Mouse (Mus musculus) forebrain, embryonic 14.5 days (tissue): ENCODE results near the gene Heatr3. TPM values are rescaled to one million over a fixed set of nuclear protein-coding genes. Genes with fewer than 3 reads are reported as not detected.

ENCODE experiments used
- ATAC-seq: fragments of 200-750 bp; cut with Nextera tagmentation; 2 replicates; pipeline ENCODE4 v1.8.0; 2017; ENCODE audit warnings: mild to moderate bottlenecking, moderate library complexity
- DNase-seq: peaks from one replicate; pipeline ENCODE4 v3.0.0-alpha.2; 2015; ENCODE audit warnings: low spot score
- H3K27ac ChIP-seq: fragments of 300-500 bp; sonication (generic); 2 replicates; pipeline ENCODE4 v1.5.1; 2014; ENCODE audit warnings: low read depth, mild to moderate bottlenecking, control low read depth, low read length, moderate library complexity
- H3K27me3 ChIP-seq: fragments of 300-500 bp; sonication (generic); replicated peaks from 2 replicates; pipeline ENCODE4 v1.6.1; 2014; ENCODE audit warnings: low read length, control low read depth, mixed read lengths; ENCODE audit not compliant: control insufficient read depth, insufficient read depth
- H3K36me3 ChIP-seq: fragments of 300-500 bp; sonication (generic); 2 replicates; pipeline ENCODE4 v1.6.1; 2014; ENCODE audit warnings: low read length, control low read depth; ENCODE audit not compliant: control insufficient read depth, insufficient read depth
- H3K4me1 ChIP-seq: fragments of 300-500 bp; sonication (generic); 2 replicates; pipeline ENCODE4 v1.6.1; 2014; ENCODE audit warnings: antibody characterized with exemption, low read length, control low read depth; ENCODE audit not compliant: control insufficient read depth, insufficient read depth
- H3K4me2 ChIP-seq: fragments of 300-500 bp; sonication (generic); 2 replicates; pipeline ENCODE4 v1.6.1; 2014; ENCODE audit warnings: mild to moderate bottlenecking, control low read depth, low read length
- H3K4me3 ChIP-seq: fragments of 300-500 bp; sonication (generic); 2 replicates; pipeline ENCODE4 v1.5.1; 2014; ENCODE audit warnings: low read depth, low read length, control low read depth
- H3K9ac ChIP-seq: fragments of 300-500 bp; sonication (generic); 2 replicates; pipeline ENCODE4 v1.6.1; 2014; ENCODE audit warnings: mild to moderate bottlenecking, low read length, control low read depth, moderate library complexity
- H3K9me3 ChIP-seq: fragments of 300-500 bp; sonication (generic); replicated peaks from 2 replicates; pipeline ENCODE4 v1.6.1; 2016; ENCODE audit warnings: low read length, control low read depth, mixed read lengths; ENCODE audit not compliant: control insufficient read depth
- whole genome bisulfite sequencing: fragments of 180-500 bp; shearing (Covaris S2); extraction: QIAGEN DNeasy Blood & Tissue Kit; methylation state at CpG from one replicate; pipeline ENCODE4 v1.1.7; 2014; 5-methylcytosine and 5-hydroxymethylcytosine counted together
- polyA plus RNA-seq: library from polyadenylated mRNA; unstranded; fragments of >200 nt; fragmentation: Nextera tagmentation; extraction: Ambion mirVana; gene quantifications from 2 replicates; pipeline ENCODE4 v1.2.1, GENCODE M21; 2014

Heatr3 gene
- polyA plus RNA-seq, 1 experiment from 2014 or later = 30.2 TPM

GRCm38 (mm10) chr8:88124850-88125249 lies 12.8 kb upstream of the Heatr3 start:
- peaks cover 53% of the 10 kb centered on the region for H3K36me3 ChIP-seq
- ATAC-seq = no peak
- 98% methylated on average over 2 of the region's 2 CpGs for WGBS

DNA sequence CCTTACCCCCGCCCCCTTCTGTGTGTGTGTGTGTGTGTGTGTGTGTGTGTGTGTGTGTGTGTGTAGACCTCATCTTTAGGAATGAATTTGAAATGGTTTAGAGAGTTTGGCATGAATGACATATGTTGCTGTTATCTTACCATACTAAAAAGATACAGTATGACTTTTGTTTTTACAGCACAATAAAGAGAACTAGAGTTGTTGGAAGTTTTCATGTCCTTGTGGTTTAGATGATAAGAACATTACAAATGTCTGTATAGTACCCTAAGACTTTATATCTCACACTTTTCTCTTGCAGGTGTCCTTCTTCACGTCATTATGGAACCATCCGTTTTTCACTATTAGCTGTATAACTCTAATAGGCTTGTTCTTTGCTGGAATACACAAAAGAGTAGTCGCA lies 8.3 kb upstream of the Heatr3 start:
- Histone ChIP-seq H3K4me1 (no peaks in the 10 kb centered on the region), H3K9ac (no peak overlapping the region), H3K27ac (no peak overlapping the region), H3K36me3 (peaks cover 79% of the 10 kb centered on the region), H3K4me3 (no peak overlapping the region), H3K4me2 (no peak overlapping the region), H3K27me3 (no peaks in the 10 kb centered on the region), H3K9me3 (no peaks in the 10 kb centered on the region)
- no peak for ATAC-seq
- no peak for DNase-seq
- 98% methylated on average over 4 of the region's 4 CpGs for WGBS

More at GRCm38 (mm10) chr8:88124850-88125249, 12.8 kb upstream of the Heatr3 start:
- no peaks in the 10 kb centered on the region for H3K4me1 ChIP-seq
- no peak overlapping the region for H3K4me2 ChIP-seq
- no peak overlapping the region for H3K4me3 ChIP-seq
- no peaks in the 10 kb centered on the region for H3K27me3 ChIP-seq
- no peak overlapping the region for H3K27ac ChIP-seq
- H3K9ac ChIP-seq = no peak overlapping the region
- DNase-seq = no peak
- no peaks in the 10 kb centered on the region for H3K9me3 ChIP-seq

- Histone ChIP-seq H3K4me1 (no peaks in the 10 kb centered on the region), H3K36me3 (peaks cover 78% of the 10 kb centered on the region)
Observed at GRCm38 (mm10) chr8:88130754-88131317, 6.8 kb upstream of the Heatr3 start.

DNA sequence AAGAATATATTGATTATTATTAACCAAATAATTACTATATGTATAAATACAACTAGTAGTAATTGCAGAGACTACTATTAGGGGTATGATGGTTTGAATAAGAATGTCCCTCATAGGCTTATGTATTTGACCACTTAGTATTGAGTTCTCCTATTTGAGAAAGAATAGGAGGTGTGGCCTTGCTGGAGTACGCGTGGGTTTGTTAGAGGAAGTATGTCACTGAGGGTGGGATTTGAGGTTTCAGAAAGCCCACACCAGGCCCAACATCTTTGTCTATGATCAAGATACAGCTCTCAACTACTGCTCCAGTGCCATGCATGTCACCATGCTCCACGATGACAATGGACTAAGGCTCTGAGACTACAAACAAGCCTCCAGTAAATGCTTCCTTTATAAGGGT lies 1.6 kb downstream of the Heatr3 start:
- WGBS = 89% methylated on average over 3 of the region's 3 CpGs
- Histone ChIP-seq H3K36me3 (peaks cover 46% of the 10 kb centered on the region), H3K4me2 (no peak overlapping the region)

More at GRCm38 (mm10) chr8:88130754-88131317, 6.8 kb upstream of the Heatr3 start:
- Histone ChIP-seq H3K27me3 (no peaks in the 10 kb centered on the region), H3K27ac (no peak overlapping the region), H3K9me3 (no peaks in the 10 kb centered on the region), H3K4me3 (no peak overlapping the region), H3K4me2 (no peak overlapping the region), H3K9ac (no peak overlapping the region)
- 40% methylated on average over 7 of the region's 7 CpGs for WGBS
- ATAC-seq (no peak), DNase-seq (no peak)

GRCm38 (mm10) chr8:88141629-88142028 lies 4.0 kb downstream of the Heatr3 start:
- no peak overlapping the region for H3K9ac ChIP-seq
- WGBS = 92% methylated on average over 3 of the region's 3 CpGs
- no peaks in the 10 kb centered on the region for H3K27me3 ChIP-seq
- H3K4me1 ChIP-seq = peaks cover 5% of the 10 kb centered on the region; the same call in 1 of the 2 replicates
- no peaks in the 10 kb centered on the region for H3K9me3 ChIP-seq
- H3K4me2 ChIP-seq = no peak overlapping the region
- no peak for ATAC-seq
- no peak for DNase-seq
- H3K4me3 ChIP-seq = no peak overlapping the region
- no peak overlapping the region for H3K27ac ChIP-seq
- peaks cover 38% of the 10 kb centered on the region for H3K36me3 ChIP-seq

More for the DNA sequence above, 1.6 kb downstream of the Heatr3 start:
- H3K9me3 ChIP-seq = no peaks in the 10 kb centered on the region
- ATAC-seq (no peak), DNase-seq (no peak)
- no peaks in the 10 kb centered on the region for H3K27me3 ChIP-seq
- H3K9ac ChIP-seq = no peak overlapping the region
- H3K27ac ChIP-seq = no peak overlapping the region
- H3K4me3 ChIP-seq = no peak overlapping the region
- H3K4me1 ChIP-seq = peaks cover 5% of the 10 kb centered on the region; the same call in 1 of the 2 replicates

GRCm38 (mm10) chr8:88144041-88144440 lies 6.4 kb downstream of the Heatr3 start:
- Histone ChIP-seq H3K9ac (no peak overlapping the region), H3K36me3 (peaks cover 56% of the 10 kb centered on the region), H3K4me2 (no peak overlapping the region), H3K27ac (no peak overlapping the region), H3K4me1 (no peaks in the 10 kb centered on the region), H3K4me3 (no peak overlapping the region), H3K9me3 (no peaks in the 10 kb centered on the region), H3K27me3 (no peaks in the 10 kb centered on the region)
- no peak for ATAC-seq
- DNase-seq = no peak
- 93% methylated on average over 5 of the region's 5 CpGs for WGBS

DNA sequence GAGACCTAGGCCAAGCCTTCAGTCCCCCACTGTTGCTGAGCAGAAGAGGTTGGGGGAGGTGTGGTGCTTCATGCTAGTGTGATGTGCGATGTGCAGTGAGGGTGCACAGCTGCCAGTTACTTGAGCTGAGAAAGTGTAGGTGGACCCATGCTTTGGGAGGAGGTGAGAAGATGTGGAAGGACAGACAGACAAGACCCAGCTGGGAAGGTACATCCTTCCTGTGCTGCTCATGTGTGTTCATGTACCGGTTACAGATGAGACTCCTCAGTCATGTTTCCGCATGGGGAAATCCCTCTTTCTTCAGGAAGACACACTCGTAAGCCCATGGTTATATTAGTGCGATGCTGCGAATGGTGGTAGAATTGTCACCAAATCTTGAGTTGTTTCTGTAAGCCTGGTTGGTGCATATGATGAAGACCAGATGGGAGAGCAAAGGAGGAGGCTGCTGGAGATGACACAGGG lies 13.3 kb downstream of the Heatr3 start:
- Histone ChIP-seq H3K4me1 (no peaks in the 10 kb centered on the region), H3K27ac (no peak overlapping the region), H3K4me3 (no peak overlapping the region), H3K9me3 (no peaks in the 10 kb centered on the region), H3K27me3 (no peaks in the 10 kb centered on the region), H3K36me3 (peaks cover 62% of the 10 kb centered on the region), H3K4me2 (no peak overlapping the region), H3K9ac (no peak overlapping the region)
- DNase-seq (no peak), ATAC-seq (no peak)
- WGBS = 92% methylated on average over 6 of the region's 6 CpGs

GRCm38 (mm10) chr8:88160237-88160995 lies 22.8 kb downstream of the Heatr3 start:
- no peak overlapping the region for H3K4me3 ChIP-seq
- no peaks in the 10 kb centered on the region for H3K4me1 ChIP-seq
- no peak overlapping the region for H3K9ac ChIP-seq
- no peaks in the 10 kb centered on the region for H3K9me3 ChIP-seq
- H3K27ac ChIP-seq = no peak overlapping the region
- H3K36me3 ChIP-seq = peaks cover 71% of the 10 kb centered on the region
- no peak for DNase-seq
- no peaks in the 10 kb centered on the region for H3K27me3 ChIP-seq
- no peak overlapping the region for H3K4me2 ChIP-seq
- 94% methylated on average over 9 of the region's 10 CpGs for WGBS
- no peak for ATAC-seq

DNA sequence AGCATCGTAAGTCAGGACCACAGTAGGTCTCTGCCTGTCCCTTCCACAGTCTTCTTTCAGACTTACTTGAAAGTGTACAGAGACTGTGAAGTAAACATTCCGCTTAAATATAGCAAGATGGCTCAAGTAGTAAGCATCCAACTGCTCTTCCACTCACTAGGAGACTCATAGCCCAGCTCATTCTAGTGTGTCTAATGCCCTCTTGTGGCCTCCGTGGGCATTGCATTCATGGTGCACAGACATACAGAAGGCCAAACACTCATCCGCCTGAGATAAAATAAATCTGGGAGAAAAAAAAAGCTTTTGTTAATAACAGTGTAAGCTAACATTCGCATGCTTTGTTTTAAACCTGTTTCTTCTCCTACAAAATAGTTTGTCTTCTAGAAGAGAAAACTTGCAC lies 23.8 kb downstream of the Heatr3 start:
- ATAC-seq (no peak), DNase-seq (peak; percentile 74)
- Histone ChIP-seq H3K4me3 (no peak overlapping the region), H3K27me3 (no peaks in the 10 kb centered on the region), H3K27ac (no peak overlapping the region), H3K9ac (no peak overlapping the region), H3K4me1 (no peaks in the 10 kb centered on the region), H3K36me3 (peaks cover 74% of the 10 kb centered on the region), H3K9me3 (no peaks in the 10 kb centered on the region), H3K4me2 (no peak overlapping the region)
- 75% methylated on average over 5 of the region's 5 CpGs for WGBS
